Mouse (Mus musculus) heart, postnatal 10 days (tissue): ENCODE data around the gene Foxp1. TPM values are rescaled to one million over a fixed set of nuclear protein-coding genes. Genes with fewer than 3 reads are reported as not detected.

Experiments used
- DNase-seq, 2 experiments: peaks; one replicate each; pipeline ENCODE4 v3.0.0; 2021
- intact Hi-C: fragments of 180-260 bp; cut with DNase I; formaldehyde crosslinking; loops from one replicate; pipeline ENCODE4 v1.15.1; 2025
- total RNA-seq, 2 experiments: library from RNA; stranded (reverse); gene quantifications; 2 replicates each; pipeline ENCODE4 v1.2.3; 2021

Gene Foxp1
- total RNA-seq, 2 experiments from 2014 or later: 52.4 to 60.6 TPM

DNA sequence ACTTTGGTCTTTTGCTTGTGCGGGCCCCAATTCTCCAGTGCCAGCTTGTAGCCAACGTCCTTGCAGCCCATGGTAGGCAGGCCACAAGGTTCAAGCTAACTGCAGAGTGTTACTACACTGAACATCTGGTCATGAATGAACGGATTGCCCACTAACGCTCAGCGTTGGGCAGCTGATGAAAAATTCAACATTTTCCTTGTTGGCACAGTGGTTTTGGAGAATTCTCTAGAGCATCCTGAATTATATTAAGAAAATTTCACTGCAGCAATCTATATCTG lies 183.2 kb downstream of the Foxp1 start:
- intact Hi-C loops: no loop called here
- DNase-seq: no peak

DNA sequence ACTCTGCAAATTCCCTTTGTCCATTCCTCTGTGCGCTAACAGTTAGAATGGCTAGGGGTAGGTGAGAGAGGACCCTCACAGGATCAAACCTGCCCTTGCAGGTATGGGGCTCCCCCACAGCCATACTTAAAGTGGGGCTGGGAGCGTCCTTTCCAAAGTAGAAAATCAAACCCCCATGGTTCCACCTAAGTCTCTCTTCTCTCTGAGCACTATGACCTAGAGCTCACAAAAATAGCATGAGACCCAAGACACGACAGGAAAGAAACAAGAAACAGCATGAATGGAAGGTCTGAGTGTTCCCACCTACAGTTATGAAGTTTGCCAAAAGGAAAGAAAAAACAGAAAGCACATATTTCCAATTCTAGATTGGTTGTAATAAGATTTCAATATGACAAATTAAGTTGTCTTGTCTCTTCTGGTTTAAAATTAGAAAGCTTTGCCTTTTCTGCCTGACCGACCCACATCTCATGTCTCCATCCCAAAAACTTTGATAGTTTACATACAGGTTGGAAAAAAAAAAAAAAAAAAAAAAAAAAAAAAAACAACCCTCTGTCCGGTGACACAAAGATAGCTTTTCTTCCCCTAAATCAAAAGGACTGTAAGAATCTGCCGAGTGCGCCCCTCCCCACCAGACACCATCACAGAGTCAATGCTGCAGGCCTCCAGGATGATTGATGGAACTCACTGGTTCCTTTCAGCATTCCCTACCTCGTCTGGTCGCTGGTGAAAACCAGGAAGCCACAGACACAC lies 183.8 kb downstream of the Foxp1 start:
- no peak for DNase-seq
- intact Hi-C loops: no loop called here

DNA sequence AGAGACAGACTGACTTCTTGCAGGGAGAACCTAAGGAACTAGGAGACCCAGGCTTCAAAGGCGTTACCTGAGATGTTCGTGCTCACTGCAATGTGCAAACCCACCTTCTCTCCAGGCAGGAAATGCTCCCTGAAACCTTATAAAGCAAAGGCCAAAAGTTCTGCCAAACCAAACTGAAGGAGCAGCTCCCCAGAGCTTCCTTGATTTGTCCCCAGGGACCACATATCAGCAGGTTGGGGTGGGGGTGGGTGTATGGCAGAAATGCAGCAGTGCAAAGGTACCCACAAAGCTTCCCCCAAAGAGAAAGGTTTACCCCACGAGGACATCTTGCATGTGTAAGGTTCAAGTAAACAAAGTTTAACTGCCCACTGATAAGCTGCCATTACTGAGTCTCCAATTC lies 184.3 kb downstream of the Foxp1 start:
- intact Hi-C loops: no loop called here
- no peak for DNase-seq

DNA sequence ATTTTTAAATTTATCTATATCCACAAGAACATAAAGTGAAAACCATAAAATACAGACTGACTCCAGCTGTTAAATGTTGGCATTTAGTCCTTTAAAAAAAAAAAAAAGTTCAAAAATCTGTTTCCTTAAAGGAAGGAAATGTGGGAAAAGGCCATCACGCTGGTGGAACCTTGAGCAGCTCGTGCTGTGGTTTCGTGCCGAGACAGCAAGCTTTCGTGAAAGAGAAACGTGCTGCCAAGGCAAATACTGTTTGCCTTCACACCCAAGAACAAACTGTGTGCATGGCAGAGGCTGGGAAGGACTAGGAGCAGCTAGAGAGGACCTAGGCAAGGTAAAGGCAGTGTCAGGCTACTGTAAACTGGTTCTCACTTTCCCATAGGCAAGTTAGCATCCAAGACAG lies 184.9 kb downstream of the Foxp1 start:
- intact Hi-C loops: no loop called here
- DNase-seq: peak in 1 of 2 experiments; percentile 26

DNA sequence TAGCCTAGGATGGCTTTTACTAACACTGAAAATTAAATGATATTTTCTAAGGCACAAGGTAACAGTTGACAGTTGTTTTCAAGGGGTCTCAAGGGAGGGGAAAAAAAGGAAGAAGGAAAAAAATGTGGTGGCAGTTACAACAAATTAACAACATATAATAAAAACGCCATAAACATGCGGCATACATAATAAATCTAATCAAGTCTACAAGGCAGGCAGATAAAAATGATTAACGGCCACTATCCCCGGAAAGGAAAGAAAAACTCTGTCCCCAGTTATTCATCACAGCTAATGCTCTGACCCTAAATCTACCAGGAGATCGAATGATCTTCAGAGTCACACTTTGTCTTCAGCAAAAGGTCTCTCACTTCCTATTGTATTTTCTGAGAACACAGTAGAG lies 186.3 kb downstream of the Foxp1 start:
- intact Hi-C loops: no loop called here
- no peak for DNase-seq

DNA sequence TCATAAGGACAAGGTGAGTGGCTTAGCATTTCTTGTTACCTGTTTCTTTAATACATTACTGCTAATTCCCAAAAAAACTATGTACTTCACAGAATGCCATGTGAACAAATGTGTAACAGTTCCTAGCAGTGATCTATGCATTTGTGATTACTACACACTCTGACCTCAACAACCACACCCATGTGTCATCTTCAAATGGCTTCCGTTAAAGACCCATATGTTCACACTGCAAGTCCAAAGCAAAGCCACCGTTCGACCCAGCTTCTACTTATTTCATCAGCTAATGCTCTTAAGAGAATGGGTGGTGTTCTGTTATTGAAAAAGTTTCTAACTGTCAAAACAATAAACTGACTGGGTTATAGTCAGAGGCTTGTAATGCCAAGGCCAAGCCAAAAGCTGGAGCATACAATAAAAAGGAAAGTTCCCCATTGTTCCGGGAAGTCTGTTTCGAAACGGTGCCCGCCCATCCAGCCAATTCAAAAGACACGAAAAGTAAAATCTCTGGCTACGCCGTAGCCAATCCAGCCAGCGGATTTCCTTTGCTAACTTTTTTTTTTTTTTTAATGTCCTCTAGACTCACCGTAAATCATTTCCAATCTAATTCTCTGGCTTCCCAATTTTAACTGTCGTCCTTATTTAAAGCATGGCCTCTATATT lies 187.2 kb downstream of the Foxp1 start:
- DNase-seq: peak in 1 of 2 experiments; percentile 18
- intact Hi-C loops: no loop called here

DNA sequence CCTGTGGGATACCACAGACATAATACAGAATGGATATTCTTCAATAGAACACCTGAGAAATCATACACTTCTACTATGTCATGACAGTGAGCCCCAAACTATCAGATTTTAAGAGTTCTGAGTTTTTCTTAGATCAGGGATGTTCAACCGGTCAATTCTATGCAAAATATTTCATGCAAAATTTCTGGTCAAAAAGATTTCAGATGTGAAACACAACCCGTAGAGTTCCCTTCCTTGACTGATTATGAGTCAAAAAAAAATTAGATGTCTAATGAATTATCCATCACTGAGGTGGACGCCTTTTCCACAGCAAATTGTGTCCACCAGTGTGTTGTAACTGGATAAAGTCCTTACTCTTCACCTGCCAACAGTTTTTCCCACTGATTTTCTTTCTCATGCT lies 188.3 kb downstream of the Foxp1 start:
- no peak for DNase-seq

DNA sequence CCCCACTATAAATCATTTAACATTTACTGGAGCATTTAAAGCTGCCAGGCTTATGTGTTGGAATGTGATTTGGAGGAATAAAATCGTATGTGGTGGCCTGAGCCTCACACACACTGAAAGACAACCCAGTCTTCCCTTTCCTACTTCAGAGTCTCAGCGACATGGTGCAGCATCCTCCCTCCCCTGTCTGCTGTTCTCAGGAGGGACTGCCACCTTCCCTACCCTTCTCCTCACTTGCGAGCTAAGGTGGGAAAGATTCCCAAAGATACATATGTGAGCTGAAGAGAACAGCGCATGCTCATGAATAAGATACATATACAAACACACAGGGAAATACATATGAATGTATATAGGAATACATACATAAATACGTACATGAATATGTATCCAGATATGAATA lies 189.4 kb downstream of the Foxp1 start:
- DNase-seq: no peak
- intact Hi-C loops: no loop called here

More for the DNA sequence above, 188.3 kb downstream of the Foxp1 start:
- intact Hi-C loops: no loop called here

DNA sequence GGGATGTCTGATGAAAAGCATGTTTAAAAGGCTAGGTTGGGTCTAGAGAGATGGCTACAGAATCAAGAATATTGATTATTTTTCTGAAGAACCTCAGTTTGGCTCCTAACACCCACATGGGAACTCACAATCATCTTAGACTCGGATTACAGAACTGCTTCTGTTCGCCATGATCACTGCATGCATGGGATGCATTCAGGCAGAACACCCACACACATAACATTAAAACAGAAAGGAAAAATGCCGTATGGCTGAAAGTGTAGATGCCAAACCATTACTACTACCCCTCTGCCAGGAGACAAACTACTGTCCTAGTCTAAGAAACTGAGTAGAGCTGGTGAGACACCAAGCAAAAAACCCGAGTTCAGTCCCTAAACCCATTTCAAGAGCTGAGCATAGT lies 192.4 kb downstream of the Foxp1 start:
- intact Hi-C loops: no loop called here
- no peak for DNase-seq

DNA sequence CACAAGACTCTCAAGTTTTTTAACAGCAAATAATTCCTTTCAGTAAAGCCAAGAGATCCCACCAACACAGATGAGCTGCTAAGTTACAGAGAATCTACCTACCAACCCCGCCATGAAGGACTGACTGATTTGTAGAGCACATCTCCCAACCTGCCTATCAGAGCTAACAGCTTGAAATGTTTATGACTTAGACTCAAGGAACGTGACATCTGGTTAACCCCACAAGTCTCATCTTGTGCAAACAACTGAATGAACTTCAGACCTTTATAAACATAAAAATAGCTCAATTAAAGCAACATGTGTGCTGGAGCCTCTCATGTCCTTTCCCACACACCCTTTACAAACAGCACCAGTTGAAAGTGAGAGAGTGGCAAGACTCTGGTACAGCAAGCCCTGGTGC lies 193.9 kb downstream of the Foxp1 start:
- intact Hi-C loops: no loop called here
- no peak for DNase-seq

DNA sequence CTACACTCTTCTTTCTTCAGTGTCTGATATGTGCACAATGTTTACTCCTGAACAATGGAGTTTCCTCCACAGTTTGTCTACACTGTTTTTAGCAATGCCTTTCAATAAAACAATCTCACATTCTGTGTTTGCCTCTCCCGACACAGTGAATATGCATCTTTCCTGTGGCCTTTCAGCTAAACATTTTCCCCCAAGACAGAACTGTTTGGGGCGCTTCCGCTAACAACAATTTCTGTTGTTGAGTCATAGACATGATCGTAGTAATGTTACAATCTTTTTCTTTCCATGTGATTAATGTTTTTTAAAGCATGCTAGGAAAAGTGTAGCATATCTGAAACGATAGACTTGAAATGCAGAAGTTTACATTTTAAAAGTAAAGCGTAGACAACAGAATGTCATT lies 194.4 kb downstream of the Foxp1 start:
- intact Hi-C loops: no loop called here
- no peak for DNase-seq

DNA sequence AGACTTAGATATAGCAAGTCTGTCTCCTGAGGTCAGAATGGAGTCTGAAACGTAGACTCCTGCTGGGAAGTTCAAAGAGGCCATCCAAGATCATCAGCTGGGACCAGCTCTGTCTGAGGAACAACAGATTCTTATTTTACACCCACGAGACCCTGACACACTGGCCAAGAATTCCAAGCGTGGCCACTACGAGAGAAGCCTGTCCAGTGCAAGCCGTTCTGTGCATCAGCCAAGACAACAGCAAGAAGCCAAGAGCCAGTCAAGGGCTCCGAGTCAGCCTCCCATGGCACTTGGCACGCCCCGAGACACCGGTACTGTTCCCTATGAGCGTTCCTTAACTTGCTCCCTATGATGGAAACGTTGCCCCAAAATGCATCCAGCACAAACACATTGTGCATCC lies 194.8 kb downstream of the Foxp1 start:
- intact Hi-C loops: no loop called here
- peak; percentile 38 to 53 for DNase-seq

DNA sequence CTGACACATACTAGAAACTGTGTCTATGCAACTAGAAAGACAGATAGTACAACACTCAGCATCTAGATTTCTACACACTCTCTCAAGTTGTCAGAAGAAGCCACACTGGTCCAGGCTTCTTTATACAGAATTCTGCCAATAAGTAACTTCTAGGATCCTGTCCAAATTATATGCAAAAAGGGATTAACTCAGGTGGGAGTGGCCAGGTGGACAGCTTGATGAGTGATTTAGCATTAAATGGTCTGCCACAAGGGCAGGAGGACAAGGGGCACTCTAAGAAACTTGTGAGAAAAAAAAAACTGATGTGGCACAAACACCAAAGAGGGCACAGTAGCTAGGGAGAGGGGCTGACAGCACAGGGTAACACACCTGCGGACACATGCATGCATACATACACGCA lies 196.6 kb downstream of the Foxp1 start:
- no peak for DNase-seq
- intact Hi-C loops: no loop called here

DNA sequence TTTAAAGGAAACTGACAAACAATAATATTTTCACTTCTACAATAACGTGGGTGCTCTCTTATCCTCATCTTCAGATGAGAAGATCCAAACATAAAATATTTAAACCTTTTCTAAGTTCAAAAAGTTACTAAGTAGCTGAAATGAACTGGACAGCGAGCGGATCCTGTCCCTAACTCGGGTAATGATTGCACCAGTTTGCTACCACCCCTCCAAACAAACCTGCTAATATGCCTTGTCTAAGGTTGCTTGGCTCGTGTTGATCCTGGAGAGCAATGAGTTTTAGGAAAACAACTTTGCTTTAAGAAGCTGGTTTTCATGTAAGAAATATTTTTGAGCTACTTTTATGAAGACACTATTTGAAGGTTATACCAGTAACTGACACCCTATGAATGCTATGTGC lies 197.1 kb downstream of the Foxp1 start:
- intact Hi-C loops: no loop called here
- no peak for DNase-seq

DNA sequence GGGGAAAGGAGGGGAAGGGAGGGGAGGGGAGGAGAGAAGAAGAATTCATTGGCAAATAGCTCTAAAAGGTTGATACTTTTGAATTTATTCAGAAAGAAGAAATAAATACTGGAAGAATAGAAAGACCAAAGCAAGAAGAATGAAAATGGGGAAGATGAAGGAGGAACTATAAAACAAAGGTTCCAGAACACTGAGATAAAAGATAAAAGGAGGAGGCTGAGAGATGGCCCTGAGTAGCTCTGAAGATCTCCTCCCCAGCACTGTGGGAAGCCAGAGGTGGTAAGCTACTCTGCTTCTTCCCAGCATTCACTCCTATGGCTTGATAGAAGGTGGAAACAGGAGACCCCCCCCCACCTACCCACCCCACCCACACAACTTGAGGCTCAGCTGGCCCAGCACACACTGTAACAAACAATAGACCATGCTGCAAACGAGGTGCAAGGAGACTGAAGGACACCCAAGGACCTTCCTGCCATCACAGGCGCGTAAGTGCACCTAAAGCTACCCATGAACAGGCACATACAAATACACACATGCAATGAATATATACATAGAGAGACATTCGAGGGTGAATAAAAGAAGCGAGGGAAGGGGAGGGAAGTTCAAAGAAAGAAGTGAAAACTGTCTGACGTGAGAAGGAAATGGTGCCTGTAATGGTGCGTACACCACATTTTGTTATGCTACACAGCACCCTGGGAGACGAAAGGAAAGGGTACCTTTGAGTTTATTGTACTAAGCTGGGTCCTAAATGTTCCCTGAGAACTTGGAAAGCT lies 200.2 kb downstream of the Foxp1 start:
- no peak for DNase-seq
- intact Hi-C loops: no loop called here

DNA sequence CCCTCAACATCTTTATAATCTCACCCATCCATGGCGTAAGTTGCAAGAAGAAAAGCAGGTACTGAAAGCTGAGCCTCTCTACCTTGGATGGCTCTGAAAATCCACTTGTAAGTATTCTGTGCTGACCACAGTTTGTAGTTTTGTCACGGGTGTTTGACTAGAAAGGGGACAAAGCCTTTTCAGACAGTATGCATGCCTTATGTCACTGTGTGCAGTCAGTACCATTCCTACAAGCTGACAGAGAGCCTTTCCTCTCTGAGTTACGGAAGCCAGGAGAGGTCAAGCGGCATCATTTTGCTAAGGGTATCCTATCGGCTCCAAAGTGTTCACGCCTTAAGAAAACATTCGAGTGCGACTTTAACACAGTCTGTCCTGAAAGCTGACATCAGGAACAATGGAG lies 202.1 kb downstream of the Foxp1 start:
- intact Hi-C loops: no loop called here
- no peak for DNase-seq

DNA sequence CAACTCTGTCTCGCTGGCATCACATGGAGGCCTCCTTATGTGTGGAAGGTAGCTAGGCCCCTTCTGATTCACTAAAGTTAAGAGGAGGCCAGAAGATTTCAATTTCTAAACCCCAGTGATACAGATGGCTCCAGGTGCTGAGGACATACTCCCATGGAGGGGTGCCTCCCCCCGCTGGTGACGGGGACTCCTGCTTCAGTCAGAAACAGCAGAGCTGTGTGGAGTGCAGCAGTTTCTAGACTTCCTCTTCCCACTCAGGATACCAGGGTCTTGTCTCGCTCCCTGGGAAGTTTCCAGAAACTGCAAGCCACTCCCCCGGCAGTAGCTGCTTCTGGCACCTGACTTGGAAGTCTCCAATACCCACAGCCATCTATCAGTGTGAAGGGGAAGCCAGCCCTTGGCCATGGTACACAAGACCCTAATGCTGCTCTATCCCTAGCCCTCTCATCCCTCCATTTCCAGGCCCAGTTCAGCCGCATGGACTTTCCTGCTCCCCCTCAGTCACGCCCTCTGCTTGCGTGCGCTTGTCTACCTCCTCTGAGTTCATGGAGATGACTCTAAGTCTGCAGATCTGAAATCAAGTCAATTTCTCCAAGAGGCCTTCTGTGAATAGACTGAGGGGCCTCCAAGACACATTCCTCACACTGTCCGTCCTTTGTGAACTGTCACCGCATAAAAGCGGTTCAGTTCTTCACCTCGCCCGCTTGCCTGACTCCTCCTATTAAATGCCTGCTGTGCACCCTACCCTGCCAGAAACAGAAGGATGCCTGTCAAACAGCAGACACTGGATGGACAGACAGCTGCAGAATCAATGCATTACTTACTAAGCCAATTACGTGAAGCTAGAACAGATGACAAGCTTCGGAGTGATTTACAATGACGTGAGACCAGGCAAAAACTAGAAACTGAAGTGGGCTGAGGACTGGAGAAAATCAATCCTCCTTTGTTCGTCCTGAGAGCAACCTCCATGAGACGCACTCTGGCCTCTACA lies 202.8 kb downstream of the Foxp1 start:
- intact Hi-C loops: no loop called here
- DNase-seq: no peak

DNA sequence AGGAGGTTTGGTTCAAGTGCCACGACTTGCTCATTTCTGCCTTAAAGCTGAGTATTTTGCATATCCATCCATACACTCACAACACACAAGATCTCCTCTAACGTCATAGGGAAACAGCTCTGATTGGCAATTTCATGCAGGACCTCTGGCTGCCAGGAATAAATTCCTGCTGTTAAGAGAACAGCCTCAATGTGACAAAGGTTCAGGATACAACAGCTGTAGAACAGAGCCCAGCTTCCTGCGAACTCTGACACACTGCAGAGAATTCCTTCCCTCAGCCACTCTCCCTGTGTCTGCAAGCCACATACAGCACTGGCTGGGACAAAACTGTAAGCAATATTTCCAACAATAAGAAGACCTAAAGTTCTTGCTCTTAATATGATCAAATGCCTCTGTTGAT lies 207.8 kb downstream of the Foxp1 start:
- peak; percentile 16 to 18 for DNase-seq
- intact Hi-C loops: no loop called here

DNA sequence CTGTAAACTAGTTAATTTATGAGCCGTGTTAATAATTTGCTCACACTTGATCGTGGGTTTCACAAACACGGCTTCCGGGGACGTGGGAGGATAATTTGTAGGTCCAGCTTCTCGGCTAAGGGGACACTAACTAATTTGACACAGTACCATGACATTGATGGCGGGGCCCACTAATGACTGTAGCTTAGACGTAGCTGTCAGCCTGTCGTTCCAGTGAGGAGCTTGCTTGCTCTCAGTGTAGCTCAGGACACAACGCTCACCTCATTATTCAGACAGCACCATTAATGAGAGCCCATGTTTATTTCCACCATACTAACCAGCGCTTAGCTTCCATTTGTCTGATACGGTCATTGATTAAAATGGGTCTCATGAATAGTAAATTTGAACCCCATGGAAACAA lies 212.0 kb downstream of the Foxp1 start:
- intact Hi-C loops: no loop called here

DNA sequence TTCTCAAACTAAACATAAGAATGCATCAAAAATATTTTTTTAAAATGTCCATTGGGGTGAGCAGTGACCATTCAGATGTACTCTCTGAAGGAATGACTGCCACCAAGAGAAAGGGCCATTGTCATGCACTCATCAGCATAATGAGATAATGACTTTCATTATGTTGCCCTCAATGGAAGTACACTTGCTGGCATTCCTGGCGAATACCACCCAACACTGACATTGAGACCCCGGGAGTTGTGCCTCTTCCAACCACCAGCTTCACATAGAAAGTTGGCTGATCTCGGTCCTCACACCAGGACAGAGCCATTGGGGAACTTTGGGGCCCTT lies 212.4 kb downstream of the Foxp1 start:
- intact Hi-C loops: no loop called here

More for the DNA sequence above, 212.0 kb downstream of the Foxp1 start:
- no peak for DNase-seq

More for the DNA sequence above, 212.4 kb downstream of the Foxp1 start:
- DNase-seq: no peak
